Mouse (Mus musculus): ENCODE measurements around the gene Pheta1. TPM values are rescaled to one million over a fixed set of nuclear protein-coding genes. Genes with fewer than 3 reads are reported as not detected.

Gene Pheta1
- polyA plus RNA-seq, 1 experiment from 2014 or later: 10.6 TPM

GRCm38 (mm10) chr5:121856740-121857139 lies 8.0 kb downstream of the Pheta1 start:
- no peak overlapping the region for H3K27ac ChIP-seq (ENCODE audit: low read depth, low read length)
- no peak overlapping the region for H3K4me3 ChIP-seq (ENCODE audit: low read depth, low read length)
- H3K4me2 ChIP-seq: no peak overlapping the region
- 74% methylated on average over 11 of the region's 11 CpGs for WGBS (ENCODE audit: insufficient replicate concordance)
- H3K9me3 ChIP-seq (replicated peaks; ENCODE audit: control insufficient read depth, low read length): peaks cover 5% of the 10 kb centered on the region; the same call in 1 of the 2 replicates
- no peak overlapping the region for H3K9ac ChIP-seq (ENCODE audit: low read depth, low read length)
- H3K36me3 ChIP-seq (ENCODE audit: control insufficient read depth, insufficient read depth, low read length): peaks cover 13% of the 10 kb centered on the region
- H3K4me1 ChIP-seq (ENCODE audit: control insufficient read depth, insufficient read depth, low read length): peaks cover 4% of the 10 kb centered on the region; the same call in 1 of the 2 replicates
- no peak for ATAC-seq (replicated peaks; ENCODE audit: insufficient number of reproducible peaks, low FRiP score, low TSS enrichment)
- H3K27me3 ChIP-seq (ENCODE audit: control insufficient read depth, insufficient read depth, low read length): no peaks in the 10 kb centered on the region

- ATAC-seq (replicated peaks; ENCODE audit: insufficient number of reproducible peaks, low FRiP score, low TSS enrichment): no peak
- no peak overlapping the region for H3K9ac ChIP-seq (ENCODE audit: low read depth, low read length)
- peaks cover 4% of the 10 kb centered on the region for H3K36me3 ChIP-seq (ENCODE audit: control insufficient read depth, insufficient read depth, low read length)
- H3K4me3 ChIP-seq (ENCODE audit: low read depth, low read length): no peak overlapping the region
- H3K27me3 ChIP-seq (ENCODE audit: control insufficient read depth, insufficient read depth, low read length): no peaks in the 10 kb centered on the region
- 88% methylated on average over 12 of the region's 12 CpGs for WGBS (ENCODE audit: insufficient replicate concordance)
- H3K4me2 ChIP-seq: no peak overlapping the region
- H3K4me1 ChIP-seq (ENCODE audit: control insufficient read depth, insufficient read depth, low read length): peaks cover 3% of the 10 kb centered on the region; the same call in 1 of the 2 replicates
- H3K9me3 ChIP-seq (replicated peaks; ENCODE audit: control insufficient read depth, low read length): peaks cover 5% of the 10 kb centered on the region; the same call in 1 of the 2 replicates
- H3K27ac ChIP-seq (ENCODE audit: low read depth, low read length): no peak overlapping the region
Measured at GRCm38 (mm10) chr5:121858427-121858826, 9.6 kb downstream of the Pheta1 start.

- Histone ChIP-seq H3K4me2 (no peak overlapping the region), H3K4me1 (ENCODE audit: control insufficient read depth, insufficient read depth, low read length) (no peaks in the 10 kb centered on the region; the same call in 1 of the 2 replicates), H3K4me3 (ENCODE audit: low read depth, low read length) (no peak overlapping the region), H3K27ac (ENCODE audit: low read depth, low read length) (no peak overlapping the region), H3K36me3 (ENCODE audit: control insufficient read depth, insufficient read depth, low read length) (0 out of 2 replicates have a peak, but pooled peaks cover 4% of the 10 kb centered on the region), H3K9me3 (replicated peaks; ENCODE audit: control insufficient read depth, low read length) (peaks cover 5% of the 10 kb centered on the region; the same call in 1 of the 2 replicates), H3K27me3 (ENCODE audit: control insufficient read depth, insufficient read depth, low read length) (0 out of 2 replicates have a peak, but pooled peaks cover 2% of the 10 kb centered on the region), H3K9ac (ENCODE audit: low read depth, low read length) (no peak overlapping the region)
- WGBS (ENCODE audit: insufficient replicate concordance): 50% methylated on average over 5 of the region's 5 CpGs
- no peak for ATAC-seq (replicated peaks; ENCODE audit: insufficient number of reproducible peaks, low FRiP score, low TSS enrichment)
Measured at GRCm38 (mm10) chr5:121861964-121862363, 13.2 kb downstream of the Pheta1 start.

- H3K9ac ChIP-seq (ENCODE audit: low read depth, low read length): no peak overlapping the region
- peak overlapping the region; percentile 59 for H3K4me2 ChIP-seq
- WGBS (ENCODE audit: insufficient replicate concordance): 7% methylated on average over 10 of the region's 11 CpGs
- peaks cover 5% of the 10 kb centered on the region; the same call in 1 of the 2 replicates for H3K9me3 ChIP-seq (replicated peaks; ENCODE audit: control insufficient read depth, low read length)
- no peak overlapping the region for H3K27ac ChIP-seq (ENCODE audit: low read depth, low read length)
- 0 out of 2 replicates have a peak, but pooled peaks cover 4% of the 10 kb centered on the region for H3K36me3 ChIP-seq (ENCODE audit: control insufficient read depth, insufficient read depth, low read length)
- no peak overlapping the region for H3K4me3 ChIP-seq (ENCODE audit: low read depth, low read length)
- 0 out of 2 replicates have a peak, but pooled peaks cover 4% of the 10 kb centered on the region for H3K27me3 ChIP-seq (ENCODE audit: control insufficient read depth, insufficient read depth, low read length)
- ATAC-seq (replicated peaks; ENCODE audit: insufficient number of reproducible peaks, low FRiP score, low TSS enrichment): no peak
- H3K4me1 ChIP-seq (ENCODE audit: control insufficient read depth, insufficient read depth, low read length): no peaks in the 10 kb centered on the region; the same call in 1 of the 2 replicates
Measured at GRCm38 (mm10) chr5:121864330-121864729, 15.5 kb downstream of the Pheta1 start.

GRCm38 (mm10) chr5:121867963-121868362 lies 19.2 kb downstream of the Pheta1 start:
- no peak for ATAC-seq (replicated peaks; ENCODE audit: insufficient number of reproducible peaks, low FRiP score, low TSS enrichment)
- H3K27me3 ChIP-seq (ENCODE audit: control insufficient read depth, insufficient read depth, low read length): 0 out of 2 replicates have a peak, but pooled peaks cover 7% of the 10 kb centered on the region
- H3K4me1 ChIP-seq (ENCODE audit: control insufficient read depth, insufficient read depth, low read length): no peaks in the 10 kb centered on the region; the same call in 1 of the 2 replicates
- no peak overlapping the region for H3K4me3 ChIP-seq (ENCODE audit: low read depth, low read length)
- whole genome bisulfite sequencing (ENCODE audit: insufficient replicate concordance): 65% methylated on average over 5 of the region's 5 CpGs
- H3K27ac ChIP-seq (ENCODE audit: low read depth, low read length): no peak overlapping the region
- no peak overlapping the region for H3K9ac ChIP-seq (ENCODE audit: low read depth, low read length)
- no peaks in the 10 kb centered on the region for H3K36me3 ChIP-seq (ENCODE audit: control insufficient read depth, insufficient read depth, low read length)
- H3K4me2 ChIP-seq: no peak overlapping the region
- H3K9me3 ChIP-seq (replicated peaks; ENCODE audit: control insufficient read depth, low read length): no peaks in the 10 kb centered on the region

GRCm38 (mm10) chr5:121870832-121871231 lies 22.0 kb downstream of the Pheta1 start:
- Histone ChIP-seq H3K36me3 (ENCODE audit: control insufficient read depth, insufficient read depth, low read length) (no peaks in the 10 kb centered on the region), H3K4me3 (ENCODE audit: low read depth, low read length) (no peak overlapping the region), H3K9me3 (replicated peaks; ENCODE audit: control insufficient read depth, low read length) (no peaks in the 10 kb centered on the region), H3K27ac (ENCODE audit: low read depth, low read length) (no peak overlapping the region), H3K27me3 (ENCODE audit: control insufficient read depth, insufficient read depth, low read length) (peaks cover 11% of the 10 kb centered on the region; the same call in 1 of the 2 replicates), H3K4me1 (ENCODE audit: control insufficient read depth, insufficient read depth, low read length) (no peaks in the 10 kb centered on the region), H3K9ac (ENCODE audit: low read depth, low read length) (no peak overlapping the region), H3K4me2 (no peak overlapping the region)
- 59% methylated on average over 6 of the region's 6 CpGs for WGBS (ENCODE audit: insufficient replicate concordance)
- ATAC-seq (replicated peaks; ENCODE audit: insufficient number of reproducible peaks, low FRiP score, low TSS enrichment): no peak

GRCm38 (mm10) chr5:121871515-121872030 lies 22.8 kb downstream of the Pheta1 start:
- no peak overlapping the region for H3K4me3 ChIP-seq (ENCODE audit: low read depth, low read length)
- no peak for ATAC-seq (replicated peaks; ENCODE audit: insufficient number of reproducible peaks, low FRiP score, low TSS enrichment)
- H3K36me3 ChIP-seq (ENCODE audit: control insufficient read depth, insufficient read depth, low read length): no peaks in the 10 kb centered on the region

GRCm38 (mm10) chr5:121872158-121872557 lies 23.4 kb downstream of the Pheta1 start:
- H3K36me3 ChIP-seq (ENCODE audit: control insufficient read depth, insufficient read depth, low read length): no peaks in the 10 kb centered on the region
- WGBS (ENCODE audit: insufficient replicate concordance): 11% methylated on average over 4 of the region's 4 CpGs
- ATAC-seq (replicated peaks; ENCODE audit: insufficient number of reproducible peaks, low FRiP score, low TSS enrichment): no peak
- no peak overlapping the region for H3K27ac ChIP-seq (ENCODE audit: low read depth, low read length)
- H3K4me2 ChIP-seq: no peak overlapping the region
- no peaks in the 10 kb centered on the region for H3K9me3 ChIP-seq (replicated peaks; ENCODE audit: control insufficient read depth, low read length)
- H3K4me1 ChIP-seq (ENCODE audit: control insufficient read depth, insufficient read depth, low read length): no peaks in the 10 kb centered on the region
- H3K27me3 ChIP-seq (ENCODE audit: control insufficient read depth, insufficient read depth, low read length): peaks cover 7% of the 10 kb centered on the region; the same call in 1 of the 2 replicates
- no peak overlapping the region for H3K9ac ChIP-seq (ENCODE audit: low read depth, low read length)
- no peak overlapping the region for H3K4me3 ChIP-seq (ENCODE audit: low read depth, low read length)

More at GRCm38 (mm10) chr5:121871515-121872030, 22.8 kb downstream of the Pheta1 start:
- Histone ChIP-seq H3K27me3 (ENCODE audit: control insufficient read depth, insufficient read depth, low read length) (peaks cover 11% of the 10 kb centered on the region; the same call in 1 of the 2 replicates), H3K4me1 (ENCODE audit: control insufficient read depth, insufficient read depth, low read length) (no peaks in the 10 kb centered on the region), H3K27ac (ENCODE audit: low read depth, low read length) (no peak overlapping the region), H3K9me3 (replicated peaks; ENCODE audit: control insufficient read depth, low read length) (no peaks in the 10 kb centered on the region), H3K4me2 (no peak overlapping the region), H3K9ac (ENCODE audit: low read depth, low read length) (no peak overlapping the region)
- WGBS (ENCODE audit: insufficient replicate concordance): 85% methylated on average over 13 of the region's 13 CpGs

- WGBS (ENCODE audit: insufficient replicate concordance): 83% methylated on average over 12 of the region's 12 CpGs
- Histone ChIP-seq H3K9ac (ENCODE audit: low read depth, low read length) (no peak overlapping the region), H3K4me1 (ENCODE audit: control insufficient read depth, insufficient read depth, low read length) (no peaks in the 10 kb centered on the region), H3K4me2 (no peak overlapping the region), H3K36me3 (ENCODE audit: control insufficient read depth, insufficient read depth, low read length) (no peaks in the 10 kb centered on the region), H3K4me3 (ENCODE audit: low read depth, low read length) (no peak overlapping the region), H3K27ac (ENCODE audit: low read depth, low read length) (no peak overlapping the region), H3K9me3 (replicated peaks; ENCODE audit: control insufficient read depth, low read length) (no peaks in the 10 kb centered on the region), H3K27me3 (ENCODE audit: control insufficient read depth, insufficient read depth, low read length) (peaks cover 7% of the 10 kb centered on the region; the same call in 1 of the 2 replicates)
- no peak for ATAC-seq (replicated peaks; ENCODE audit: insufficient number of reproducible peaks, low FRiP score, low TSS enrichment)
Measured at GRCm38 (mm10) chr5:121875041-121875440, 26.3 kb downstream of the Pheta1 start.

All from heart, embryonic 11.5 days (tissue).